Mouse (Mus musculus) cortical plate, adult 2 months (tissue): ENCODE results near the gene Ntn5.

Source experiments
- CTCF ChIP-seq: fragments of 200-500 bp; IDR thresholded peaks from 2 replicates; pipeline ENCODE4 v1.5.1; 2011; ENCODE audit warnings: mild to moderate bottlenecking, control low read depth, low read length; ENCODE audit not compliant: insufficient read depth; ENCODE audit errors: extremely low read depth
- POLR2A ChIP-seq: fragments of 200-500 bp; IDR thresholded peaks from 2 replicates; pipeline ENCODE4 v1.6.1; 2011; ENCODE audit warnings: mild to moderate bottlenecking, low read length, control low read depth; ENCODE audit not compliant: insufficient read depth; ENCODE audit errors: extremely low read depth

DNA sequence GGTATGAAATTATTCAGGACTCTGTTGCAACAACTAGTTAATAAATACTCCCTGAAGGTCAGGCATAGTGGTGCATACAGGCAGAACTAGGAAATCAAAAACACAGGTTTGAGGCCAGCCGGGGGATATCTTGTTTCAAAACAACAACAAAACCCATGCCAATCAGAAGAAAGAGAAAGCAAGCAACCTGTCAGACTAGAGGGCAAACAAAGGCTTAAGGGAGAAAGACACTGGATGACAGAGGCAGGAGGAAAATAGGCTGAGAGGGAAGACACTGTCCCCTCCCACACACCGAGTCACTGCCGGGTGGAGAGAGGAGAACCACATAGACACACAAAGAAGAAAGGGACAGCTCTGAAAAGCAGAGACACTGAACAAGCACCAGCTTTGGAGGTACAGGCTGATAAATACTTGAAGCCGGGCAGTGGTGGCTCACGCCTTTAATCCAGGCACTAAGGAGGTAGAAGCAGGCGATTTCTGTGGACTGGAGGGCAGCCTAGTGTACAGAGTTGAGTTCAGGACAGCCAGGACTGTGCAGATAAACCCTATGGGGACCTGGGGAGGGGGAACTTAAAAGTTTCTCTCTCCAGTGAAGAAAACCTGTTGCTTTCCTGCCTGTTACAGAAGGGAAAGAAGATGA, 30.2 kb downstream of the Ntn5 start:
- no peak for TF ChIP-seq CTCF
- no peak for TF ChIP-seq POLR2A
